Mouse (Mus musculus) ES-E14 (cell line): ENCODE data around the gene Dip2b. TPM values are rescaled to one million over a fixed set of nuclear protein-coding genes. Genes with fewer than 3 reads are reported as not detected.

Experiments used
- DNase-seq: peaks from one replicate; pipeline ENCODE4 v3.0.0-alpha.2; 2013; ENCODE audit warnings: low read depth, low spot score
- H3K27ac ChIP-seq: 2 replicates; pipeline ENCODE4 v1.5.1; 2012; ENCODE audit warnings: low read depth, mild to moderate bottlenecking, low read length, moderate library complexity, mixed read lengths; ENCODE audit not compliant: poor library complexity, insufficient read depth, severe bottlenecking
- H3K36me3 ChIP-seq: 2 replicates; pipeline ENCODE4 v1.6.1; 2012; ENCODE audit warnings: mild to moderate bottlenecking, low read length, moderate library complexity, mixed read lengths; ENCODE audit not compliant: control insufficient read depth, poor library complexity, insufficient read depth, severe bottlenecking
- H3K4me1 ChIP-seq, 2 experiments: fragments of 150-350 bp in 1 of 2; sonication (generic) in 1 of 2; 2 replicates each; pipeline ENCODE4 v1.6.1; 2012; ENCODE audit warnings: low read length in 2 of 2, mild to moderate bottlenecking in 1 of 2, mixed read lengths in 1 of 2; ENCODE audit not compliant: control insufficient read depth in 2 of 2, insufficient read depth in 2 of 2, poor library complexity in 1 of 2
- H3K4me3 ChIP-seq, 2 experiments: fragments of 150-350 bp in 1 of 2; sonication (generic) in 1 of 2; 2 replicates each; pipeline ENCODE4 v1.5.1; 2012; ENCODE audit warnings: low read length in 2 of 2, low read depth in 1 of 2, mild to moderate bottlenecking in 1 of 2, mixed read lengths in 1 of 2; ENCODE audit not compliant: insufficient read depth in 1 of 2, poor library complexity in 1 of 2, severe bottlenecking in 1 of 2
- H3K9ac ChIP-seq: 2 replicates; pipeline ENCODE4 v1.6.1; 2012; ENCODE audit warnings: low read depth, mild to moderate bottlenecking, low read length, mixed read lengths; ENCODE audit not compliant: poor library complexity, insufficient read depth, severe bottlenecking
- H3K9me3 ChIP-seq: fragments of 150-350 bp; sonication (generic); 2 replicates; pipeline ENCODE4 v1.6.1; 2012; ENCODE audit warnings: low read depth, mild to moderate bottlenecking, low read length; ENCODE audit not compliant: control insufficient read depth, insufficient read depth
- CHD2 ChIP-seq: IDR thresholded peaks from 2 replicates; pipeline ENCODE4 v1.6.1; 2014; ENCODE audit warnings: mild to moderate bottlenecking, low read depth, low read length, inconsistent platforms
- HCFC1 ChIP-seq: IDR thresholded peaks from 2 replicates; pipeline ENCODE4 v1.6.1; 2012; ENCODE audit warnings: low read length, inconsistent platforms, borderline replicate concordance; ENCODE audit not compliant: insufficient read depth
- MAFK ChIP-seq: IDR thresholded peaks from 2 replicates; pipeline ENCODE4 v1.6.1; 2014; ENCODE audit warnings: mild to moderate bottlenecking, low read depth, low read length, inconsistent platforms; ENCODE audit not compliant: insufficient read depth
- ZC3H11A ChIP-seq: IDR thresholded peaks from 2 replicates; pipeline ENCODE4 v1.6.1; 2012; ENCODE audit warnings: low read depth, mild to moderate bottlenecking, inconsistent platforms, low read length, borderline replicate concordance
- ZNF384 ChIP-seq: IDR thresholded peaks from 2 replicates; pipeline ENCODE4 v1.6.1; 2012; ENCODE audit warnings: low read depth, low read length, inconsistent platforms
- in situ Hi-C, 2 experiments: fragments of 600-800 bp; cut with MboI; formaldehyde crosslinking; loops; one replicate each; pipeline ENCODE4 v1.15.1; 2025; ENCODE audit warnings: low sequenced_read_pairs in 2 of 2, inconsistent platforms in 1 of 2; ENCODE audit not compliant: unreplicated experiment in 2 of 2
- total RNA-seq: library from RNA; depleted of rRNA; stranded (reverse); fragments of 300-350 nt; gene quantifications from 2 replicates; pipeline ENCODE4 v1.2.3, GENCODE M21; 2012

Gene Dip2b
- total RNA-seq, 1 experiment = 21.1 TPM

DNA sequence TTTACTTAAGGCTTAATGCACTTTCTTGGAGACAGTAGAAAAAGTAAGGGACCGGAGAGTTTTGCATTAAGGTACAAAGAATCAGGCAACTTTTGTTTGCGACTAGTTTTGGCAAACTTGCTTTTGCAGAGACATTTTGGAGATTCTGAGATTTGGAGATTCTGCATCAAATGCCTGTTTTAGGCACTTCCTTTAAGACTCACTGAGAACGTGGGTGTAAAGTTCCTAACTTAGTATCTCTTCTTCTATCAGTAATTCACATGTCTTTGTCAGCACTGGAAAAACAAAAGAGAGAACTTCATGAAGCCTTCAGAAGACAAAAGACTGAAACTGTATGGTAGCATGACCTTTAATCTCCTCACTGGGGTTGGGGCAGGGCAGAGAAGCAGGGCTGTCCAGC is 19.2 kb downstream of the Dip2b start:
- Histone ChIP-seq H3K27ac (no peak overlapping the region), H3K9ac (no peak overlapping the region), H3K4me1 (peaks cover 13 to 22% of the 10 kb centered on the region in 2 experiments), H3K4me3 (no peak overlapping the region), H3K9me3 (no peaks in the 10 kb centered on the region), H3K36me3 (no peaks in the 10 kb centered on the region)
- in situ Hi-C loops = no loop called here
- no peak for DNase-seq
- no peak for TF ChIP-seq HCFC1
- no peak for TF ChIP-seq CHD2
- no peak for TF ChIP-seq ZNF384
- TF ChIP-seq MAFK = no peak
- no peak for TF ChIP-seq ZC3H11A

DNA sequence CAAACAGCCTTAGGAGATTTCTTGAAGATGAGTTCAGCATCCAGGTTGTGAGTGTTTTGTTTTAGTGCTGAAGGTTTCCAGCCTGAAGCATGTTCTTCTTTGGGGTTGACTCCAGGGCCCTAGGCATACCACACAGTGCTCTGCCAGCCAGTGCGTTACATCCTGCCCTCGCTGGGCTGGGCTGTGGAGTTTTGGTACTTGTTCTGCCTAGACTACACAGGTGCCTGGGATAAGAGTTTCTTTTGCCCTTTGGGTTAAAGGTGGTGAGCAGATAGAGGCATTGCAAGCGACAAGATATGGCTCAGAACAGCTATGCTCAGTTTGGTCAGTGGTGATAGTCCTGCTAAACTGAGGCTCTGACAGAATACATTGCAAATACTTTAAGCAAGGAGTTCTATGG is 19.7 kb downstream of the Dip2b start:
- Histone ChIP-seq H3K4me3 (no peak overlapping the region), H3K9me3 (no peaks in the 10 kb centered on the region), H3K27ac (no peak overlapping the region), H3K36me3 (no peaks in the 10 kb centered on the region), H3K9ac (no peak overlapping the region), H3K4me1 (peaks cover 13 to 20% of the 10 kb centered on the region in 2 experiments)
- TF ChIP-seq CHD2 (no peak), ZC3H11A (no peak), MAFK (no peak), HCFC1 (no peak), ZNF384 (no peak)
- no peak for DNase-seq
- in situ Hi-C loops = no loop called here

DNA sequence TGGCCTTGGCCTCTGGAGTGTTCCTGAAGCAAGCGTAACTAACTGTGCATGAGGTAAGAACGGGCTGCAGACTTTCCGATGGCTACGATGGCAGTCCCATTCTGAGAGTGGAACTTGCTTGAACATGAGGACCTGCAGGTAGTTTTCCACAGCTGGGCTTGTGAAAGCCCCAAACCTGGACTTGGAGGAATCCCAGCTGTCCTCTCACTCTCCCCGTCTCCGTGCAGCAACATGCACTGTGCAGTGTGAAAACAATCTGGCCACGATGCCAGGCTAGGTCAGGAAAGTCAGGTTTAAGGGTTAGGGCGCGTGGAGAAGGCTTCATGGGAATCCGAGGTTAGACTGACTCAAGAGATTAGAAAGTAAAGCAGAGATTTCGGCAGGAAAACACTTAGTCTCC is 20.4 kb downstream of the Dip2b start:
- Histone ChIP-seq H3K9me3 (no peaks in the 10 kb centered on the region), H3K4me3 (no peak overlapping the region), H3K36me3 (no peaks in the 10 kb centered on the region), H3K4me1 (peaks cover 13 to 23% of the 10 kb centered on the region in 2 experiments), H3K9ac (no peak overlapping the region; the same call in 1 of the 2 replicates), H3K27ac (no peak overlapping the region)
- TF ChIP-seq HCFC1 = no peak
- TF ChIP-seq ZNF384 = no peak
- TF ChIP-seq MAFK = no peak
- TF ChIP-seq CHD2 = no peak
- TF ChIP-seq ZC3H11A = no peak
- in situ Hi-C loops = no loop called here
- no peak for DNase-seq

- peak overlapping the region; percentile 54; the same call in 1 of the 2 replicates for H3K27ac ChIP-seq
- no peaks in the 10 kb centered on the region for H3K9me3 ChIP-seq
- H3K4me1 ChIP-seq = peaks cover 13 to 24% of the 10 kb centered on the region in 2 experiments
- TF ChIP-seq ZNF384 = no peak
- TF ChIP-seq MAFK = 0 out of 2 replicates have a peak, but pooled peaks have one; percentile 4
- in situ Hi-C loops = no loop called here
- DNase-seq = no peak
- H3K4me3 ChIP-seq = 0 out of 4 replicates have a peak overlapping the region, but pooled peaks of 1 of the 2 experiments have one; percentile 15
- no peaks in the 10 kb centered on the region for H3K36me3 ChIP-seq
- H3K9ac ChIP-seq = no peak overlapping the region
Measured at GRCm38 (mm10) chr15:100059626-100060311, 21.3 kb downstream of the Dip2b start.
